Mouse (Mus musculus): Measurements from ENCODE around the gene Ptch1. TPM values are rescaled to one million over a fixed set of nuclear protein-coding genes. Genes with fewer than 3 reads are reported as not detected.

Ptch1 gene
- total and polyA plus RNA-seq, 3 experiments, result 7.5 to 79.0 (median 23.4) TPM

GRCm38 (mm10) chr13:63574601-63575000 is 1.2 kb upstream of the Ptch1 start:
- no peak for DNase-seq (ENCODE audit: low read depth, low spot score)
- H3K9me3 ChIP-seq (replicated peaks; ENCODE audit: insufficient read depth, low read length), result no peaks in the 10 kb centered on the region
- no peak overlapping the region for H3K9ac ChIP-seq (ENCODE audit: control insufficient read depth, low read depth, low read length, poor library complexity, severe bottlenecking)
- no peaks in the 10 kb centered on the region for H3K79me2 ChIP-seq (ENCODE audit: control insufficient read depth, insufficient read depth, low read length, poor library complexity)
- TF ChIP-seq RCOR1 (IDR thresholded peaks at IDR 0.05; ENCODE audit: low read depth, low read length), result no peak
- TF ChIP-seq ELF1 (IDR thresholded peaks at IDR 0.05; ENCODE audit: low read depth, low read length), result no peak
- TF ChIP-seq NELFE (IDR thresholded peaks at IDR 0.05; ENCODE audit: low read depth, low read length), result no peak
- TF ChIP-seq UBTF (IDR thresholded peaks at IDR 0.05; ENCODE audit: borderline replicate concordance, insufficient read depth, low read depth, low read length), result no peak
- TF ChIP-seq USF2 (IDR thresholded peaks at IDR 0.05; ENCODE audit: borderline replicate concordance in 1 of 2, insufficient read depth in 1 of 2, low read depth in 1 of 2, low read length in 2 of 2), result no peak
- TF ChIP-seq MAFK (IDR thresholded peaks at IDR 0.05; ENCODE audit: borderline replicate concordance, low read depth, low read length), result no peak
- TF ChIP-seq GATA1 (IDR thresholded peaks at IDR 0.05; ENCODE audit: low read depth, low read length), result no peak
- no peak for TF ChIP-seq MAZ (IDR thresholded peaks at IDR 0.05; ENCODE audit: low read depth, low read length)
- TF ChIP-seq POLR2AphosphoS5 (IDR thresholded peaks at IDR 0.05; ENCODE audit: borderline replicate concordance, low read depth, low read length), result no peak
- no peak for TF ChIP-seq GABPA (IDR thresholded peaks at IDR 0.05; ENCODE audit: low read depth, low read length)
- H3K4me1 ChIP-seq (ENCODE audit: control insufficient read depth in 1 of 2, insufficient read depth in 2 of 2, low read length in 2 of 2), result peaks cover 0 to under 1% of the 10 kb centered on the region in 2 experiments; a peak in 2 of 4 replicates
- no peak overlapping the region for H3K4me3 ChIP-seq (ENCODE audit: control insufficient read depth in 1 of 2, insufficient read depth in 1 of 2, low read depth in 2 of 2, low read length in 2 of 2)
- no peaks in the 10 kb centered on the region for H3K36me3 ChIP-seq (ENCODE audit: control insufficient read depth in 1 of 2, insufficient read depth in 2 of 2, low read length in 2 of 2)
- H3K27ac ChIP-seq (ENCODE audit: control insufficient read depth, low read depth, low read length), result no peak overlapping the region
- no peaks in the 10 kb centered on the region; a peak in 1 of 4 replicates for H3K27me3 ChIP-seq (ENCODE audit: control insufficient read depth in 1 of 2, insufficient read depth in 2 of 2, low read length in 2 of 2)

GRCm38 (mm10) chr13:63572453-63573255 is 744 bp downstream of the Ptch1 start:
- TF ChIP-seq MEF2A (IDR thresholded peaks at IDR 0.05; ENCODE audit: extremely low read depth, insufficient replicate concordance, low read depth, low read length, poor library complexity, severe bottlenecking), result no peak
- TF ChIP-seq ZMIZ1 (IDR thresholded peaks at IDR 0.05; ENCODE audit: low read depth, low read length), result no peak
- no peak for TF ChIP-seq TBP (IDR thresholded peaks at IDR 0.05; ENCODE audit: low read depth, low read length)
- no peak for TF ChIP-seq POLR2AphosphoS5 (IDR thresholded peaks at IDR 0.05; ENCODE audit: borderline replicate concordance, low read depth, low read length)
- TF ChIP-seq USF2 (IDR thresholded peaks at IDR 0.05; ENCODE audit: borderline replicate concordance in 1 of 2, insufficient read depth in 1 of 2, low read depth in 1 of 2, low read length in 2 of 2), result no peak
- Histone ChIP-seq H3K4me3 (ENCODE audit: control insufficient read depth in 1 of 2, insufficient read depth in 1 of 2, low read depth in 2 of 2, low read length in 2 of 2) (no peak overlapping the region), H3K79me2 (ENCODE audit: control insufficient read depth, insufficient read depth, low read length, poor library complexity) (no peaks in the 10 kb centered on the region; the same call in 1 of the 2 replicates), H3K36me3 (ENCODE audit: control insufficient read depth in 1 of 2, insufficient read depth in 2 of 2, low read length in 2 of 2) (peaks cover 0 to 5% of the 10 kb centered on the region in 2 experiments; a peak in 1 of 4 replicates), H3K9me3 (replicated peaks; ENCODE audit: insufficient read depth, low read length) (no peaks in the 10 kb centered on the region), H3K9ac (ENCODE audit: control insufficient read depth, low read depth, low read length, poor library complexity, severe bottlenecking) (no peak overlapping the region), H3K4me1 (ENCODE audit: control insufficient read depth in 1 of 2, insufficient read depth in 2 of 2, low read length in 2 of 2) (peaks cover 0 to 6% of the 10 kb centered on the region in 2 experiments), H3K27me3 (ENCODE audit: control insufficient read depth in 1 of 2, insufficient read depth in 2 of 2, low read length in 2 of 2) (no peaks in the 10 kb centered on the region; a peak in 1 of 4 replicates), H3K27ac (ENCODE audit: control insufficient read depth, low read depth, low read length) (no peak overlapping the region)
- DNase-seq (ENCODE audit: low read depth, low spot score), result no peak
